Mouse (Mus musculus): ENCODE results near the gene Il10rb. TPM values are rescaled to one million over a fixed set of nuclear protein-coding genes. Genes with fewer than 3 reads are reported as not detected.
A peak's percentile ranks its signal among the peaks of the same experiment; 100 is the strongest.

Gene Il10rb
- polyA plus RNA-seq, 1 experiment from 2014 or later: 33.2 TPM

- Histone ChIP-seq H3K9ac (ENCODE audit: low read depth, low read length) (no peak overlapping the region), H3K27me3 (replicated peaks; ENCODE audit: control insufficient read depth, insufficient read depth, low read length) (no peaks in the 10 kb centered on the region), H3K27ac (replicated peaks; ENCODE audit: low read depth, low read length) (no peak overlapping the region), H3K36me3 (ENCODE audit: control insufficient read depth, insufficient read depth, low read length) (no peaks in the 10 kb centered on the region), H3K4me2 (ENCODE audit: low read depth, low read length) (no peak overlapping the region), H3K9me3 (ENCODE audit: control insufficient read depth, low read length) (no peaks in the 10 kb centered on the region), H3K4me1 (ENCODE audit: control insufficient read depth, insufficient read depth, low read length) (0 out of 2 replicates have a peak, but pooled peaks cover 8% of the 10 kb centered on the region), H3K4me3 (ENCODE audit: low read depth, low read length) (no peak overlapping the region)
- peak; percentile 64 for DNase-seq (ENCODE audit: low spot score)
- ATAC-seq (ENCODE audit: low read depth): peak; percentile 79
- WGBS: 67% methylated on average over 6 of the region's 6 CpGs
Measured at GRCm38 (mm10) chr16:91447512-91447900, 41.5 kb downstream of the Il10rb start.

DNA sequence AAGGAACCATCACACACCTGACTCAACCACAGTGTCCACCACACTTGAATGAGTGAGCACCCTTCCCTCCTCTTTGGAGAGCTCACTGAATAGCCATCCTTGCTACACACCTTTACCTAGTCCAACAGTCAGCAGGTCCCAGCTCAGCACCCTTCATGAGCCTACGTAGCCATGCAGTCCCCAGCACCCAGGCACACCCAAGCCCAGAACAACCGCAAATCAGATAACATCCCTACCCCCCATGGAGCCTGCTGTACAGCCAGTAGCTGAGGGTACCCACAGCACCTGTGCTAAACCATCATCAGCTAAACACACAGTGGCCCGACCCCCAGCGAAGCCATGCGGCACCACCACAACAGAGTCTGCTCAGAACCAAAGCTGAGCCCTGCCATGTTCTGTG, 42.1 kb downstream of the Il10rb start:
- no peak overlapping the region for H3K4me2 ChIP-seq (ENCODE audit: low read depth, low read length)
- H3K4me3 ChIP-seq (ENCODE audit: low read depth, low read length): no peak overlapping the region
- H3K9ac ChIP-seq (ENCODE audit: low read depth, low read length): no peak overlapping the region
- no peak overlapping the region for H3K27ac ChIP-seq (replicated peaks; ENCODE audit: low read depth, low read length)
- no peak for DNase-seq (ENCODE audit: low spot score)
- H3K9me3 ChIP-seq (ENCODE audit: control insufficient read depth, low read length): no peaks in the 10 kb centered on the region
- no peak for ATAC-seq (ENCODE audit: low read depth)
- no peaks in the 10 kb centered on the region for H3K36me3 ChIP-seq (ENCODE audit: control insufficient read depth, insufficient read depth, low read length)
- WGBS: 92% methylated on average over 5 of the region's 5 CpGs
- no peaks in the 10 kb centered on the region for H3K27me3 ChIP-seq (replicated peaks; ENCODE audit: control insufficient read depth, insufficient read depth, low read length)
- H3K4me1 ChIP-seq (ENCODE audit: control insufficient read depth, insufficient read depth, low read length): 0 out of 2 replicates have a peak, but pooled peaks cover 8% of the 10 kb centered on the region

DNA sequence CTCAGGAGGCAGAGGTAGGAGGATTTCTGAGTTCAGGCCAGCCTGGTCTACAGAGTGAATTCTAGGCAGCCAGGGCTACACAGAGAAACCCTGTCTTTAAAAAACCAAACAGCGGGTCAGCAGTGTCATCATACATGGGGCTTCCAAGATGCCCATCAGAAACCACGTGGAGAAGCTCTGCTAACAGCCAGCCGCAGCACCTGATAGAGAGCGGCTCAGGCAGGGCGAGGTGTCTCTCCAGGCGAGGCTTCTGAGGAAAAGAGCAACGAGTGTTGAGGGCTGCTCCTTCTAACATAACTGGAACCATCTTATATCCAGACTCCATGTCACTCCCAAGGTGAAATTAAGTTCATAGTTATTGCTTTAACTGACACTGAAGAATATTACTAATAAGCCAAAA, 42.9 kb downstream of the Il10rb start:
- H3K9me3 ChIP-seq (ENCODE audit: control insufficient read depth, low read length): no peaks in the 10 kb centered on the region
- H3K4me1 ChIP-seq (ENCODE audit: control insufficient read depth, insufficient read depth, low read length): 0 out of 2 replicates have a peak, but pooled peaks cover 8% of the 10 kb centered on the region
- no peak overlapping the region for H3K4me3 ChIP-seq (ENCODE audit: low read depth, low read length)
- no peaks in the 10 kb centered on the region for H3K27me3 ChIP-seq (replicated peaks; ENCODE audit: control insufficient read depth, insufficient read depth, low read length)
- H3K4me2 ChIP-seq (ENCODE audit: low read depth, low read length): no peak overlapping the region
- DNase-seq (ENCODE audit: low spot score) (no peak), ATAC-seq (ENCODE audit: low read depth) (no peak)
- no peak overlapping the region for H3K27ac ChIP-seq (replicated peaks; ENCODE audit: low read depth, low read length)
- no peaks in the 10 kb centered on the region for H3K36me3 ChIP-seq (ENCODE audit: control insufficient read depth, insufficient read depth, low read length)
- WGBS: 82% methylated on average over 7 of the region's 7 CpGs
- H3K9ac ChIP-seq (ENCODE audit: low read depth, low read length): no peak overlapping the region

DNA sequence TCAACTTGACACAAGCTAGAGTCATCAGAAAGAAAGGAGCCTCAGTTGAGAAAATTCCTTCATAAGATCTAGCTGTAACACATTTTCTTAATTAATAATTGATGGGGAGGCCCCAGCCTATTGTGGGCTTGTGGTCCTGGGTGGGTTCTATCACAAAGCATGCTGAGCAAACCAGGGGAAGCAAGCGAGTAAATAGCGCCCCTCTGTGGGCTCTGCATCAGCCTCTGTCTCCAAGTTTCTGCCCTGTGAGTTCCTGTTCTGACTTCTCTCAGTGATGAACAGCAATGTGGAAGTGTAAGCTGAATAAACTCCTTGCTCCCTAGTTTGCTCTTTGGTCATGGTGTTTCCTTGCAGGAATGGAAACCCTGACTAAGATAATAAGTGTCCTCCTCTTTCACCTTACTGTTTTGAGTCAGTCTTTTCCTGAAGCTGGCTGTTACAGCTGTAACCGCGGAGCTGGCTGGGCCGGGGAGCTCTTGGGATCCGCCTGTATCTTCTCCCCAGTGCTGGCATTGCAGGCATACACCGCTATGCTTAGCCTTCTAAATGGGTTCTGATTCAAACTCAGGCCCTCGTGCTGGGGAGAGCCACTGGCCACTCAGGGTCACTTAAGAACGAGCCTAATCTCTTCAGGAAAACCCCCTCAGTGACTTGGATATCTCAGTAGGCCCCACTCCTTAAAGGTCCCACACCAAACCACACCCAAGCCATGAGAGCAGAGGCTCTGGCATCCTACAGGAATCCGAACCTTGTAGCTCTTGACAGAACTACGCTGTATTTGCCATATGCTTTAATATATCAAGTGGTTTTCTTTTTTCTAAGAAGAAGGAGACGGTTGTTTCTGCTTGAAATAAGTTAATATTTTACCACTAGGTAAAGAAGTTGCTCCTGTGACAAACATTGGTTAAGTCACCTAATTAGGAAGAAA, 44.4 kb downstream of the Il10rb start:
- H3K27me3 ChIP-seq (replicated peaks; ENCODE audit: control insufficient read depth, insufficient read depth, low read length): no peaks in the 10 kb centered on the region
- ATAC-seq (ENCODE audit: low read depth) (no peak), DNase-seq (ENCODE audit: low spot score) (no peak)
- H3K4me1 ChIP-seq (ENCODE audit: control insufficient read depth, insufficient read depth, low read length): 0 out of 2 replicates have a peak, but pooled peaks cover 8% of the 10 kb centered on the region
- 84% methylated on average over 12 of the region's 12 CpGs for WGBS
- H3K27ac ChIP-seq (replicated peaks; ENCODE audit: low read depth, low read length): no peak overlapping the region
- H3K4me3 ChIP-seq (ENCODE audit: low read depth, low read length): no peak overlapping the region
- H3K36me3 ChIP-seq (ENCODE audit: control insufficient read depth, insufficient read depth, low read length): no peaks in the 10 kb centered on the region
- no peak overlapping the region for H3K9ac ChIP-seq (ENCODE audit: low read depth, low read length)
- H3K4me2 ChIP-seq (ENCODE audit: low read depth, low read length): no peak overlapping the region
- no peaks in the 10 kb centered on the region for H3K9me3 ChIP-seq (ENCODE audit: control insufficient read depth, low read length)

- 89% methylated on average over 2 of the region's 2 CpGs for WGBS
- H3K36me3 ChIP-seq (ENCODE audit: control insufficient read depth, insufficient read depth, low read length): no peaks in the 10 kb centered on the region
- no peak overlapping the region for H3K9ac ChIP-seq (ENCODE audit: low read depth, low read length)
- no peak overlapping the region for H3K4me2 ChIP-seq (ENCODE audit: low read depth, low read length)
- H3K9me3 ChIP-seq (ENCODE audit: control insufficient read depth, low read length): no peaks in the 10 kb centered on the region
- DNase-seq (ENCODE audit: low spot score) (no peak), ATAC-seq (ENCODE audit: low read depth) (no peak)
- H3K4me1 ChIP-seq (ENCODE audit: control insufficient read depth, insufficient read depth, low read length): 0 out of 2 replicates have a peak, but pooled peaks cover 6% of the 10 kb centered on the region
- no peaks in the 10 kb centered on the region for H3K27me3 ChIP-seq (replicated peaks; ENCODE audit: control insufficient read depth, insufficient read depth, low read length)
- no peak overlapping the region for H3K4me3 ChIP-seq (ENCODE audit: low read depth, low read length)
- no peak overlapping the region; the same call in 1 of the 2 replicates for H3K27ac ChIP-seq (replicated peaks; ENCODE audit: low read depth, low read length)
Measured at GRCm38 (mm10) chr16:91451949-91452348, 46.0 kb downstream of the Il10rb start.

DNA sequence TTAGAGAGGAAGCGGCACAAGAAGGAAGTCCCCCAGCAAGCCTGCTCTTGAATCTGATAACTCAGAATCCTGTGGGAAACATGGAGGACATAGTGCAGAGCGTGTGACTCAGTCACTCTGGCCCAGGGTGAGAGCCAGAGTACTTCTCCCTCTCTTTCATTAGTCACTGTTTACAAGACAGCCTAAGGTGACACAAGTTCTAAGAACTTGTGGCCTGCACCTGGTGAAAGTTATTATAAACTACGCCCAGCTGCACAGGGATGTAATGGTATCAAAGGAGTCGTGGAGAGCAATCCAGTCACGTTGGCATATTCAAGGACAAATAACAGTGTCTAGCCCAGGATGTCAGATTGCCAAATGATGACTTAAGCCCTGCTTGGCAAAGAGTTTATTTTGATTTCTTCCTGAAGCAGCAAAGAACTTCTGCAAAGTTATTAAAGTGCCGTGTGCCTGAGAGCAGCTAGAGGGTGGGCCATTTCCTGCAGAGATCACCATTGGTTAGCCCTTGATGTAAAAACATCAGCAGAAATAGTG, 46.5 kb downstream of the Il10rb start:
- H3K4me3 ChIP-seq (ENCODE audit: low read depth, low read length): no peak overlapping the region
- H3K36me3 ChIP-seq (ENCODE audit: control insufficient read depth, insufficient read depth, low read length): no peaks in the 10 kb centered on the region
- DNase-seq (ENCODE audit: low spot score) (peak; percentile 59), ATAC-seq (ENCODE audit: low read depth) (peak; percentile 33; the same call in 1 of the 2 replicates)
- H3K27ac ChIP-seq (replicated peaks; ENCODE audit: low read depth, low read length): no peak overlapping the region; the same call in 1 of the 2 replicates
- H3K27me3 ChIP-seq (replicated peaks; ENCODE audit: control insufficient read depth, insufficient read depth, low read length): no peaks in the 10 kb centered on the region
- no peak overlapping the region for H3K9ac ChIP-seq (ENCODE audit: low read depth, low read length)
- no peak overlapping the region for H3K4me2 ChIP-seq (ENCODE audit: low read depth, low read length)
- H3K4me1 ChIP-seq (ENCODE audit: control insufficient read depth, insufficient read depth, low read length): 0 out of 2 replicates have a peak, but pooled peaks cover 1% of the 10 kb centered on the region
- WGBS: 42% methylated on average over 6 of the region's 6 CpGs
- no peaks in the 10 kb centered on the region for H3K9me3 ChIP-seq (ENCODE audit: control insufficient read depth, low read length)

DNA sequence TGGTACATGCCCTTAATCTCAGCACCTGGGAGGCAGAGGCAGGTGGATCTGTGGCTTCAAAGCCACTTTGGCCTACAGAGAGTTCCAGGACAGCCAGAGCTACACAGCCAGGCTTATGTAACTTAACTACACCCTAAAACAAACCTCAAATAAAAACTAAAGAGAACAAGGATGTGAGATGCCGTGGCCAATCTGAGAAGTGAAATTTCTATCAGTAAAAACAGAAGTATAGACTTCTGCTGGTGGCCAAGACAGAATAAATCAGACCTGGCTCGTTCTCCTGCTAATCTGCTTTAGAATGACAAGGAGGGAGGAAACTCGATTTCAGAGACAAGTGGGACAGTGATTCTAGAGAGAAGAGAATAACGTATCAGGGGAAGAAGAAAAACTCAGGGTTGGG, 49.9 kb downstream of the Il10rb start:
- 68% methylated on average over 4 of the region's 4 CpGs for WGBS

DNA sequence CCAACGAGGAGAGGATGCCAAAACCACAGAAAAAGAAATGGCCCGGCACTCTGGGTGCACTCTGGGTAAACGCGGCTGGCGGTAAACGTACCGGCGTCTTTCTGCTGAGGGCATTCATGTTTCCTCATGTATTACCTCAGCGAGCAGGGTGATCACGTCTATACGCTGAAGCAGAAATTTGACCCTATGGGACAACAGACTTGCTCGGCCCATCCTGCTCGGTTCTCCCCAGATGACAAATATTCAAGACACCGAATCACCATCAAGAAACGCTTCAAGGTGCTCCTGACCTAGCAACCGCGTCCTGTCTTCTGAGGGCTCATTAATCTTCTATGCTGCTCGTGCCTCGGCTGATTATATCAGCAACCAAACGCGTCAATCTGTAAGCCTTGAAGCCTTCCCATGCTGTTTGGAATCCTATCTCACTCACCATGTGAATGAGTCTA, 52.4 kb downstream of the Il10rb start:
- H3K27me3 ChIP-seq (replicated peaks; ENCODE audit: control insufficient read depth, insufficient read depth, low read length): no peaks in the 10 kb centered on the region
- no peaks in the 10 kb centered on the region for H3K36me3 ChIP-seq (ENCODE audit: control insufficient read depth, insufficient read depth, low read length)
- H3K9me3 ChIP-seq (ENCODE audit: control insufficient read depth, low read length): no peaks in the 10 kb centered on the region
- DNase-seq (ENCODE audit: low spot score): no peak
- H3K9ac ChIP-seq (ENCODE audit: low read depth, low read length): no peak overlapping the region
- H3K4me1 ChIP-seq (ENCODE audit: control insufficient read depth, insufficient read depth, low read length): no peaks in the 10 kb centered on the region
- no peak for ATAC-seq (ENCODE audit: low read depth)
- WGBS: 85% methylated on average over 21 of the region's 21 CpGs
- no peak overlapping the region for H3K27ac ChIP-seq (replicated peaks; ENCODE audit: low read depth, low read length)
- no peak overlapping the region for H3K4me3 ChIP-seq (ENCODE audit: low read depth, low read length)
- H3K4me2 ChIP-seq (ENCODE audit: low read depth, low read length): no peak overlapping the region

More for the DNA sequence above, 49.9 kb downstream of the Il10rb start:
- no peak overlapping the region for H3K4me2 ChIP-seq (ENCODE audit: low read depth, low read length)
- H3K36me3 ChIP-seq (ENCODE audit: control insufficient read depth, insufficient read depth, low read length): no peaks in the 10 kb centered on the region
- H3K4me3 ChIP-seq (ENCODE audit: low read depth, low read length): no peak overlapping the region
- DNase-seq (ENCODE audit: low spot score) (no peak), ATAC-seq (ENCODE audit: low read depth) (no peak)
- H3K9me3 ChIP-seq (ENCODE audit: control insufficient read depth, low read length): no peaks in the 10 kb centered on the region
- no peaks in the 10 kb centered on the region for H3K4me1 ChIP-seq (ENCODE audit: control insufficient read depth, insufficient read depth, low read length)
- no peak overlapping the region for H3K27ac ChIP-seq (replicated peaks; ENCODE audit: low read depth, low read length)
- no peaks in the 10 kb centered on the region for H3K27me3 ChIP-seq (replicated peaks; ENCODE audit: control insufficient read depth, insufficient read depth, low read length)
- H3K9ac ChIP-seq (ENCODE audit: low read depth, low read length): no peak overlapping the region

All from embryonic facial prominence, embryonic 14.5 days (tissue).